Mouse (Mus musculus) heart, postnatal 14 days (tissue): ENCODE results near the gene Shisa3. TPM values are rescaled to one million over a fixed set of nuclear protein-coding genes. Genes with fewer than 3 reads are reported as not detected.

Source experiments
- DNase-seq, 2 experiments: peaks; one replicate each; pipeline ENCODE4 v3.0.0; 2021 to 2022
- intact Hi-C: fragments of 180-260 bp; cut with DNase I; formaldehyde crosslinking; loops from one replicate; pipeline ENCODE4 v1.15.1; 2025
- microRNA-seq, 2 experiments: library from miRNA; unstranded; fragments of <30 nt; microRNA quantifications; one replicate each; pipeline ENCODE4 v1.2.0; 2021 to 2022
- total RNA-seq, 2 experiments: library from RNA; stranded (reverse); gene quantifications; 2 replicates each; pipeline ENCODE4 v1.2.3; 2021

Gene Shisa3
- total RNA-seq, 2 experiments from 2014 or later = 0.83 to 0.86 TPM

GRCm38 (mm10) chr5:67669436-67669896 is 61.8 kb downstream of the Shisa3 start:
- DNase-seq = peak; percentile 11 to 21
- intact Hi-C loops = no loop called here

- no peak for DNase-seq
- intact Hi-C loops = no loop called here
Observed at GRCm38 (mm10) chr5:67670158-67670557, 62.5 kb downstream of the Shisa3 start.

DNA sequence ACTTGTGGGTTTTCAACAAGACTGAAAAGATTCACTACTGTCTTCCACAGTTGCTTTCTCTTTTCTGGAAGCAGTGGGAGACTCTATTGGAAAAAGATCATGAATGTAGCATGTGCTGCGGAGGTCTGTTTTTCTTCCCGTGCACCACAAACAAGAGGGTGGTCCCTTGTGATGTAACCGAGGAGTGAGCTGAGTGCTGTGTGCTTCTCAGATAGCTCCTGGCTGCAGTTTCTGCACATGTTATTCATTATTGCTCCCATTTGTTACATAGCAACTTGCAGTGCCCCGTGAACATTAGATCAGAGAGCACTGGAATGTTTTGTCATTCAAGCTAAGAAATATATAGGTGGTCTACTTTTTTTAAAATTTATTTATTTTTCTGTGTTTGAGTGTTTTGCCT is 65.3 kb downstream of the Shisa3 start:
- DNase-seq = no peak
- intact Hi-C loops = no loop called here

Small RNAs within 50 kb of the gene (microRNA-seq; reads per million reads assigned to microRNA genes)
- 0 reads per million in 2 experiments for gene Gm23617

Other genes starting within 250 kb of the Shisa3 start
- gene Bend4, start 179.6 kb upstream of the Shisa3 start, total RNA-seq = 1 to 10 TPM; 3.7 to 3.8 TPM
- 10 to 100 TPM; 17.2 to 19.6 TPM for gene Atp8a1, start 239.6 kb downstream of the Shisa3 start, total RNA-seq